Mouse (Mus musculus): Measurements from ENCODE around the gene Gmppb. TPM values are rescaled to one million over a fixed set of nuclear protein-coding genes. Genes with fewer than 3 reads are reported as not detected.

Gene Gmppb
- total RNA-seq, 2 experiments from 2014 or later = 18.1 to 20.2 TPM

- DNase-seq (ENCODE audit: low spot score in 2 of 2) = no peak
These were observed 664 bp downstream of the Gmppb start for GRCm38 (mm10) chr9:108049561-108050251.

GRCm38 (mm10) chr9:108051184-108051930, 2.3 kb downstream of the Gmppb start:
- DNase-seq (ENCODE audit: low spot score in 2 of 2) = peak in 1 of 2 experiments; percentile 2

- DNase-seq (ENCODE audit: low spot score in 2 of 2) = no peak
These were observed 2.8 kb downstream of the Gmppb start for GRCm38 (mm10) chr9:108051931-108052220.

- DNase-seq (ENCODE audit: low spot score in 2 of 2) = no peak
These were observed 3.4 kb downstream of the Gmppb start for GRCm38 (mm10) chr9:108052411-108052810.

- DNase-seq (ENCODE audit: low spot score in 2 of 2) = peak; percentile 96 to 97
These were observed 4.0 kb downstream of the Gmppb start, which contains the start of gene Amigo3 for GRCm38 (mm10) chr9:108052885-108053664. Gene Amigo3, plus strand, starts transcription at chr9:108053159.

GRCm38 (mm10) chr9:108053665-108054225, 4.7 kb downstream of the Gmppb start:
- no peak for DNase-seq (ENCODE audit: low spot score in 2 of 2)

- DNase-seq (ENCODE audit: low spot score in 2 of 2) = no peak
These were observed 5.4 kb downstream of the Gmppb start for GRCm38 (mm10) chr9:108054331-108055040.

- DNase-seq (ENCODE audit: low spot score in 2 of 2) = no peak
These were observed 6.0 kb downstream of the Gmppb start for GRCm38 (mm10) chr9:108055061-108055460.

GRCm38 (mm10) chr9:108055661-108056237, 6.7 kb downstream of the Gmppb start:
- no peak for DNase-seq (ENCODE audit: low spot score in 2 of 2)

- no peak for DNase-seq (ENCODE audit: low spot score in 2 of 2)
These were observed 7.6 kb downstream of the Gmppb start for GRCm38 (mm10) chr9:108056361-108057261.

- DNase-seq (ENCODE audit: low spot score in 2 of 2) = no peak
These were observed 8.2 kb downstream of the Gmppb start for GRCm38 (mm10) chr9:108057262-108057562.

- no peak for DNase-seq (ENCODE audit: low spot score in 2 of 2)
These were observed 9.2 kb downstream of the Gmppb start for GRCm38 (mm10) chr9:108058291-108058690.

GRCm38 (mm10) chr9:108062142-108062541, 13.1 kb downstream of the Gmppb start:
- DNase-seq (ENCODE audit: low spot score in 2 of 2) = no peak

GRCm38 (mm10) chr9:108063361-108063760, 14.3 kb downstream of the Gmppb start:
- no peak for DNase-seq (ENCODE audit: low spot score in 2 of 2)

- peak; percentile 68 to 70 for DNase-seq (ENCODE audit: low spot score in 2 of 2)
These were observed 16.5 kb downstream of the Gmppb start for GRCm38 (mm10) chr9:108065491-108066011.

GRCm38 (mm10) chr9:108067199-108067598, 18.2 kb downstream of the Gmppb start:
- no peak for DNase-seq (ENCODE audit: low spot score in 2 of 2)

GRCm38 (mm10) chr9:108067900-108068299, 18.9 kb downstream of the Gmppb start:
- peak; percentile 81 to 88 for DNase-seq (ENCODE audit: low spot score in 2 of 2)

- DNase-seq (ENCODE audit: low spot score in 2 of 2) = no peak
These were observed 20.0 kb downstream of the Gmppb start for GRCm38 (mm10) chr9:108069007-108069406.

GRCm38 (mm10) chr9:108069529-108069928, 20.5 kb downstream of the Gmppb start:
- DNase-seq (ENCODE audit: low spot score in 2 of 2) = no peak
